Mouse (Mus musculus) neural tube, embryonic 12.5 days (tissue): Measurements from ENCODE around the gene Foxp1. TPM values are rescaled to one million over a fixed set of nuclear protein-coding genes. Genes with fewer than 3 reads are reported as not detected.

Source experiments
- ATAC-seq: fragments of 200-750 bp; cut with Nextera tagmentation; 2 replicates; pipeline ENCODE4 v1.8.0; 2017; ENCODE audit warnings: low read depth, mild to moderate bottlenecking, moderate TSS enrichment, moderate library complexity; ENCODE audit not compliant: low FRiP score
- H3K27ac ChIP-seq: fragments of 300-500 bp; sonication (generic); 2 replicates; pipeline ENCODE4 v1.5.1; 2016
- H3K27me3 ChIP-seq: fragments of 300-500 bp; sonication (generic); replicated peaks from 2 replicates; pipeline ENCODE4 v1.6.1; 2016; ENCODE audit warnings: mild to moderate bottlenecking
- H3K36me3 ChIP-seq: fragments of 300-500 bp; sonication (generic); 2 replicates; pipeline ENCODE4 v1.6.1; 2016; ENCODE audit warnings: mild to moderate bottlenecking
- H3K4me1 ChIP-seq: fragments of 300-500 bp; sonication (generic); 2 replicates; pipeline ENCODE4 v1.6.1; 2016
- H3K4me2 ChIP-seq: fragments of 300-500 bp; sonication (generic); replicated peaks from 2 replicates; pipeline ENCODE4 v1.6.1; 2016; ENCODE audit warnings: mild to moderate bottlenecking
- H3K4me3 ChIP-seq: fragments of 300-500 bp; sonication (generic); 2 replicates; pipeline ENCODE4 v1.5.1; 2016
- H3K9ac ChIP-seq: fragments of 300-500 bp; sonication (generic); 2 replicates; pipeline ENCODE4 v1.6.1; 2016; ENCODE audit warnings: mild to moderate bottlenecking
- H3K9me3 ChIP-seq: fragments of 300-500 bp; sonication (generic); 2 replicates; pipeline ENCODE4 v1.6.1; 2016; ENCODE audit warnings: mild to moderate bottlenecking
- WGBS: fragments of 180-500 bp; shearing (Covaris S2); methylation state at CpG from one replicate; pipeline ENCODE4 v1.1.7; 2016; 5-methylcytosine and 5-hydroxymethylcytosine counted together
- polyA plus RNA-seq: library from polyadenylated mRNA; unstranded; fragments of >200 nt; fragmentation: Nextera tagmentation; extraction: Ambion mirVana; gene quantifications from 2 replicates; pipeline ENCODE4 v1.2.1, GENCODE M21; 2016

Foxp1 gene
- polyA plus RNA-seq, 1 experiment from 2014 or later, result 91.8 TPM

GRCm38 (mm10) chr6:99087598-99087997 is 434.9 kb downstream of the Foxp1 start:
- Histone ChIP-seq H3K9me3 (no peaks in the 10 kb centered on the region), H3K4me3 (no peak overlapping the region), H3K9ac (no peak overlapping the region), H3K36me3 (no peaks in the 10 kb centered on the region), H3K4me1 (no peaks in the 10 kb centered on the region), H3K4me2 (no peak overlapping the region), H3K27ac (no peak overlapping the region), H3K27me3 (no peaks in the 10 kb centered on the region)
- ATAC-seq, result no peak
- WGBS, result 75% methylated on average over 7 of the region's 7 CpGs

- Histone ChIP-seq H3K9ac (no peak overlapping the region), H3K27me3 (no peaks in the 10 kb centered on the region), H3K27ac (no peak overlapping the region), H3K36me3 (no peaks in the 10 kb centered on the region), H3K4me1 (peaks cover 12% of the 10 kb centered on the region), H3K4me3 (no peak overlapping the region), H3K4me2 (no peak overlapping the region), H3K9me3 (no peaks in the 10 kb centered on the region)
- no peak for ATAC-seq
- 94% methylated on average over 4 of the region's 4 CpGs for WGBS
These were observed 437.6 kb downstream of the Foxp1 start for GRCm38 (mm10) chr6:99084956-99085355.

GRCm38 (mm10) chr6:99081259-99081658 is 441.3 kb downstream of the Foxp1 start:
- Histone ChIP-seq H3K27me3 (no peaks in the 10 kb centered on the region), H3K9me3 (no peaks in the 10 kb centered on the region), H3K4me3 (no peak overlapping the region), H3K4me1 (peaks cover 18% of the 10 kb centered on the region), H3K36me3 (no peaks in the 10 kb centered on the region), H3K9ac (no peak overlapping the region), H3K4me2 (no peak overlapping the region), H3K27ac (no peak overlapping the region)
- WGBS, result 43% methylated on average over 5 of the region's 5 CpGs
- ATAC-seq, result no peak

- H3K27ac ChIP-seq, result no peak overlapping the region
- no peaks in the 10 kb centered on the region for H3K9me3 ChIP-seq
- H3K4me2 ChIP-seq, result no peak overlapping the region
- no peak overlapping the region for H3K9ac ChIP-seq
- peaks cover 16% of the 10 kb centered on the region for H3K36me3 ChIP-seq
- peaks cover 18% of the 10 kb centered on the region for H3K4me1 ChIP-seq
- WGBS, result 33% methylated on average over 10 of the region's 10 CpGs
- ATAC-seq, result no peak
- H3K27me3 ChIP-seq, result no peaks in the 10 kb centered on the region
- no peak overlapping the region for H3K4me3 ChIP-seq
These were observed 443.3 kb downstream of the Foxp1 start for GRCm38 (mm10) chr6:99079041-99079835.

- no peak overlapping the region for H3K4me2 ChIP-seq
- no peak overlapping the region for H3K9ac ChIP-seq
- no peak overlapping the region for H3K4me3 ChIP-seq
These were observed 444.4 kb downstream of the Foxp1 start for GRCm38 (mm10) chr6:99078089-99078488.

GRCm38 (mm10) chr6:99073303-99074271 is 448.9 kb downstream of the Foxp1 start:
- no peak for ATAC-seq
- WGBS, result 67% methylated on average over 9 of the region's 9 CpGs

More at GRCm38 (mm10) chr6:99078089-99078488, 444.4 kb downstream of the Foxp1 start:
- 95% methylated on average over 4 of the region's 4 CpGs for WGBS
- ATAC-seq, result no peak
- peaks cover 22% of the 10 kb centered on the region for H3K4me1 ChIP-seq
- H3K27ac ChIP-seq, result no peak overlapping the region
- no peaks in the 10 kb centered on the region for H3K9me3 ChIP-seq
- H3K27me3 ChIP-seq, result no peaks in the 10 kb centered on the region
- H3K36me3 ChIP-seq, result peaks cover 16% of the 10 kb centered on the region

GRCm38 (mm10) chr6:99070710-99071109 is 451.8 kb downstream of the Foxp1 start:
- no peak overlapping the region for H3K4me3 ChIP-seq
- no peaks in the 10 kb centered on the region for H3K9me3 ChIP-seq
- H3K4me2 ChIP-seq, result no peak overlapping the region
- no peak for ATAC-seq
- H3K4me1 ChIP-seq, result peaks cover 8% of the 10 kb centered on the region
- no peak overlapping the region for H3K27ac ChIP-seq
- peaks cover 15% of the 10 kb centered on the region for H3K36me3 ChIP-seq
- H3K27me3 ChIP-seq, result no peaks in the 10 kb centered on the region
- WGBS, result 74% methylated on average over 5 of the region's 5 CpGs
- no peak overlapping the region for H3K9ac ChIP-seq

More at GRCm38 (mm10) chr6:99073303-99074271, 448.9 kb downstream of the Foxp1 start:
- no peak overlapping the region for H3K27ac ChIP-seq
- no peak overlapping the region for H3K9ac ChIP-seq
- H3K27me3 ChIP-seq, result no peaks in the 10 kb centered on the region
- H3K4me1 ChIP-seq, result peaks cover 8% of the 10 kb centered on the region
- no peaks in the 10 kb centered on the region for H3K9me3 ChIP-seq
- no peak overlapping the region for H3K4me3 ChIP-seq
- peaks cover 16% of the 10 kb centered on the region for H3K36me3 ChIP-seq
- H3K4me2 ChIP-seq, result no peak overlapping the region

GRCm38 (mm10) chr6:99069726-99070125 is 452.8 kb downstream of the Foxp1 start:
- Histone ChIP-seq H3K9me3 (no peaks in the 10 kb centered on the region), H3K4me3 (no peak overlapping the region), H3K4me1 (peaks cover 8% of the 10 kb centered on the region)

GRCm38 (mm10) chr6:99065569-99066353 is 456.8 kb downstream of the Foxp1 start:
- 59% methylated on average over 9 of the region's 9 CpGs for WGBS
- no peaks in the 10 kb centered on the region for H3K4me1 ChIP-seq
- ATAC-seq, result no peak

More at GRCm38 (mm10) chr6:99069726-99070125, 452.8 kb downstream of the Foxp1 start:
- WGBS, result 97% methylated on average over 1 of the region's 1 CpGs
- no peak overlapping the region for H3K4me2 ChIP-seq
- H3K27ac ChIP-seq, result no peak overlapping the region
- peaks cover 5% of the 10 kb centered on the region; the same call in 1 of the 2 replicates for H3K36me3 ChIP-seq
- no peaks in the 10 kb centered on the region for H3K27me3 ChIP-seq
- no peak overlapping the region for H3K9ac ChIP-seq
- no peak for ATAC-seq

GRCm38 (mm10) chr6:99063982-99064484 is 458.5 kb downstream of the Foxp1 start:
- H3K4me2 ChIP-seq, result no peak overlapping the region
- H3K36me3 ChIP-seq, result no peaks in the 10 kb centered on the region
- H3K9me3 ChIP-seq, result no peaks in the 10 kb centered on the region
- no peaks in the 10 kb centered on the region for H3K27me3 ChIP-seq
- no peak overlapping the region for H3K4me3 ChIP-seq
- ATAC-seq, result no peak
- no peak overlapping the region for H3K9ac ChIP-seq
- H3K27ac ChIP-seq, result no peak overlapping the region
- WGBS, result 91% methylated on average over 10 of the region's 10 CpGs
- H3K4me1 ChIP-seq, result no peaks in the 10 kb centered on the region

More at GRCm38 (mm10) chr6:99065569-99066353, 456.8 kb downstream of the Foxp1 start:
- Histone ChIP-seq H3K9me3 (no peaks in the 10 kb centered on the region), H3K4me3 (no peak overlapping the region), H3K9ac (no peak overlapping the region), H3K27me3 (no peaks in the 10 kb centered on the region), H3K27ac (no peak overlapping the region), H3K36me3 (no peaks in the 10 kb centered on the region), H3K4me2 (no peak overlapping the region)

- H3K36me3 ChIP-seq, result no peaks in the 10 kb centered on the region
- H3K4me3 ChIP-seq, result no peak overlapping the region
- no peaks in the 10 kb centered on the region for H3K27me3 ChIP-seq
- H3K9me3 ChIP-seq, result no peaks in the 10 kb centered on the region
- 89% methylated on average over 8 of the region's 8 CpGs for WGBS
- no peak for ATAC-seq
- H3K4me1 ChIP-seq, result no peaks in the 10 kb centered on the region
- no peak overlapping the region for H3K4me2 ChIP-seq
- no peak overlapping the region for H3K27ac ChIP-seq
- H3K9ac ChIP-seq, result no peak overlapping the region
These were observed 459.6 kb downstream of the Foxp1 start for GRCm38 (mm10) chr6:99062931-99063330.
